Mouse (Mus musculus) forebrain, embryonic 16.5 days (tissue): ENCODE measurements around the gene Rpa2. TPM values are rescaled to one million over a fixed set of nuclear protein-coding genes. Genes with fewer than 3 reads are reported as not detected.
"Not testable (repeated sequence)": the region's sequence is repeated elsewhere in the genome, so short reads cannot be mapped to it uniquely, and the experiment has no call there.

Experiments used
- ATAC-seq: fragments of 200-750 bp; cut with Nextera tagmentation; 2 replicates; pipeline ENCODE4 v1.8.0; 2017; ENCODE audit warnings: mild to moderate bottlenecking, moderate library complexity
- H3K27ac ChIP-seq: fragments of 300-500 bp; sonication (generic); 2 replicates; pipeline ENCODE4 v1.5.1; 2014; ENCODE audit warnings: low read length, control low read depth
- H3K27me3 ChIP-seq: fragments of 300-500 bp; sonication (generic); replicated peaks from 2 replicates; pipeline ENCODE4 v1.6.1; 2014; ENCODE audit warnings: low read length; ENCODE audit not compliant: control insufficient read depth, insufficient read depth
- H3K36me3 ChIP-seq: fragments of 300-500 bp; sonication (generic); 2 replicates; pipeline ENCODE4 v1.6.1; 2014; ENCODE audit not compliant: control insufficient read depth, insufficient read depth
- H3K4me1 ChIP-seq: fragments of 300-500 bp; sonication (generic); replicated peaks from 2 replicates; pipeline ENCODE4 v1.6.1; 2014; ENCODE audit warnings: low read length; ENCODE audit not compliant: control insufficient read depth, insufficient read depth
- H3K4me2 ChIP-seq: fragments of 300-500 bp; sonication (generic); 2 replicates; pipeline ENCODE4 v1.6.1; 2014; ENCODE audit warnings: mild to moderate bottlenecking, low read length, control low read depth
- H3K4me3 ChIP-seq: fragments of 300-500 bp; sonication (generic); replicated peaks from 2 replicates; pipeline ENCODE4 v1.5.1; 2014; ENCODE audit warnings: mild to moderate bottlenecking, low read length, control low read depth
- H3K9ac ChIP-seq: fragments of 300-500 bp; sonication (generic); replicated peaks from 2 replicates; pipeline ENCODE4 v1.6.1; 2014; ENCODE audit warnings: low read depth, low read length, control low read depth
- H3K9me3 ChIP-seq: fragments of 300-500 bp; sonication (generic); 2 replicates; pipeline ENCODE4 v1.6.1; 2016; ENCODE audit warnings: low read length; ENCODE audit not compliant: control insufficient read depth
- WGBS: fragments of 180-500 bp; shearing (Covaris S2); extraction: QIAGEN DNeasy Blood & Tissue Kit; methylation state at CpG from one replicate; pipeline ENCODE4 v1.1.7; 2014; 5-methylcytosine and 5-hydroxymethylcytosine counted together
- polyA plus RNA-seq: library from polyadenylated mRNA; unstranded; fragments of >200 nt; fragmentation: Nextera tagmentation; extraction: Ambion mirVana; gene quantifications from 2 replicates; pipeline ENCODE4 v1.2.1, GENCODE M21; 2015

Gene Rpa2
- polyA plus RNA-seq, 1 experiment from 2014 or later, result 55.8 TPM

DNA sequence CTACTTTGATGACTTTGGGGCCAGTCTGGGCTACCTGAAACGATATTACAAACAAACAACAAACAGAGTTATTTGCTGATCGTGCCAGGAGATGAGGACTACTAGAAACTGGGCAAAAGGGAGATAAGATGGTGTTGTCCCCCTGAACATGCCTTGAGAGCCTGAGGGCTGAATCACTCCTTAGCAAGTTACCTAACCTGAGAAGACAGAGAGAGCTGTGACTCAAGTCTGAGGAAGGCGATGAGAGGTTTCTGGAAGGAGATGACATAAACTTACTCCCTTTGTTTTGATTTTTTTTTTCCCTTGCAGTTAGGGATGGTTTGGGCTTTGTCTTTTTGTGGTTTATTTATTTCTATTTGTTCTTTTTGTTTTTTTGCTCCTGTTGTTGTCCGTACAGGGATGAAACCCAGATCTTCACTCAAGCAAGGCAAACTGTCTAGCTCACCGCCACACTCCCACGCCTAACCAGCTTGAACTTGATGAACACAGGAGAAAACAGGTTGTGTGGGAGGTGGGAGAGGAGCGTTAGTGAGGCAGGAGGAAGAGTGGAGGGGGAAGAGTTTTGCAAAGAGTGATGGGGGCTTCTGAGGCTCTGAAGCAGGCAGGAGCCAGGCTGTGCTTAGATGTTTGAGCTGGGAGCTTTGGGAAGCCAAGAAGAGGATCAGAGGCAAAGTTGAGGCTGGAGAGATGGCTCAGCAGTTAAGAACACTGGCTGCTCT is 10.3 kb upstream of the Rpa2 start:
- no peaks in the 10 kb centered on the region for H3K9me3 ChIP-seq
- 85% methylated on average over 7 of the region's 7 CpGs for WGBS
- no peak overlapping the region for H3K4me2 ChIP-seq
- no peaks in the 10 kb centered on the region; the same call in 1 of the 2 replicates for H3K27me3 ChIP-seq
- no peaks in the 10 kb centered on the region for H3K36me3 ChIP-seq
- no peak overlapping the region for H3K27ac ChIP-seq
- ATAC-seq, result no peak
- no peak overlapping the region for H3K9ac ChIP-seq
- H3K4me1 ChIP-seq, result peaks cover 4% of the 10 kb centered on the region
- H3K4me3 ChIP-seq, result no peak overlapping the region

DNA sequence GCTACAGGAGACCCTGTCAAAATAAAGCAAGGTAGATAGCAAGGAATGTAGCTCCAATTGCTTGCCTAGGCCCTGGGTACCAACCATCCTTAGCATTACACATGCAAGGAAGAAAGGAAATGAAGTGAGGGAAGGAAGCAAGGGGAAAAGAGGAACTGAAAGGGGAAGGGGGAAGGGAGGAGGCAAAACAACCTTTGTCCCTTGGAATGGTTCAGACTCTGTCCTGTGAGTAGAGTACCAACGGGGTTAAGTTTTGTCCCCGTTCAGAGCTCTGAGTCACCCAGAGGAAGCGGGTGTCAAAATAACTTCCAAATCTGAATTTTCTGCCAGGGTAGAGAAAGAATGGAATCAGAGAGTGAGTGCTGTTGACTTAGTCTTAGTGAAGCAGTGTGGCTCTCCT is 7.8 kb upstream of the Rpa2 start:
- Histone ChIP-seq H3K36me3 (no peaks in the 10 kb centered on the region), H3K4me2 (no peak overlapping the region), H3K9me3 (no peaks in the 10 kb centered on the region), H3K27ac (no peak overlapping the region), H3K4me3 (no peak overlapping the region), H3K4me1 (peaks cover 4% of the 10 kb centered on the region), H3K27me3 (no peaks in the 10 kb centered on the region; the same call in 1 of the 2 replicates), H3K9ac (no peak overlapping the region)
- WGBS, result 70% methylated on average over 3 of the region's 3 CpGs
- no peak for ATAC-seq

DNA sequence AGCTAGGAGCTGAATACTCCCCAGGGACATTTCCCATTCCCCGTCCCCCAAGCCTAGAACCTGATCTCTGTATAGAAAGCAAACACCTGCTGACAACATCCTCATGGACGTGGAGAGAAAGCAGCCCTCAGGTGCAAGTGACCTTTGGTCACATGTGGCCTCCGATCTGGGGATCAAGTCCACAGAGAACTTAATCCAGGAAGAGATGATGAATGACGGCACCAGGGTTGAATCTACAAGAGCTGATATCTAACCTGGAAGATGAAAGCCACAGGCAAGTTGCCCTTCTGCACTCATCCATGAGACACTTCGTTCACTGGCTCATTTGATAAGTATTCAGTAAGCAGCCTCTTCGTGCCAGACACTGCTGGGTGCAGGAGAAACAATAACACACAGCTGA is 5.5 kb upstream of the Rpa2 start:
- no peaks in the 10 kb centered on the region for H3K4me1 ChIP-seq
- ATAC-seq, result no peak
- 76% methylated on average over 6 of the region's 6 CpGs for WGBS
- H3K4me2 ChIP-seq, result no peak overlapping the region
- H3K9ac ChIP-seq, result no peak overlapping the region
- no peaks in the 10 kb centered on the region for H3K36me3 ChIP-seq
- H3K9me3 ChIP-seq, result no peaks in the 10 kb centered on the region
- H3K4me3 ChIP-seq, result no peak overlapping the region
- H3K27me3 ChIP-seq, result no peaks in the 10 kb centered on the region; the same call in 1 of the 2 replicates
- H3K27ac ChIP-seq, result no peak overlapping the region

DNA sequence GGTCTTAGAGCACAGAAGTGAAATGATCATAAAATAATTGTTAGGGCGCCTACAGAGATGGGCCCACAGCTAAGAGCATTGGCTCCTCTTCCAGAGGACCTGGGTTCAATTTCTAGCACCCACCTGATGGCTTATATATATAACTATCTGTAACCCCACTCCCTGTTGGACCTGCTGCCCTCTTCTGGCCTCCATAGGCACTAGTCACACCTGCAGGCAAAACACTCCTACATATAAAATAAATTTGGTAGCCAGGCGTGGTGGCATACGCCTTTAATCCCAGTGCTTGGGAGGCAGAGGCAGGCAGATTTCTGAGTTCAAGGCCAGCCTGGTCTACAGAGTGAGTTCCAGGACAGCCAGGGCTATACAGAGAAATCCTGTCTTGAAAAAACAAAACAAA is 5.0 kb upstream of the Rpa2 start:
- H3K9ac ChIP-seq, ATAC-seq, H3K27me3 ChIP-seq, H3K36me3 ChIP-seq, H3K4me2 ChIP-seq, H3K27ac ChIP-seq, H3K4me1 ChIP-seq, H3K9me3 ChIP-seq, H3K4me3 ChIP-seq: not testable (repeated sequence)
- WGBS, result 84% methylated on average over 3 of the region's 3 CpGs

DNA sequence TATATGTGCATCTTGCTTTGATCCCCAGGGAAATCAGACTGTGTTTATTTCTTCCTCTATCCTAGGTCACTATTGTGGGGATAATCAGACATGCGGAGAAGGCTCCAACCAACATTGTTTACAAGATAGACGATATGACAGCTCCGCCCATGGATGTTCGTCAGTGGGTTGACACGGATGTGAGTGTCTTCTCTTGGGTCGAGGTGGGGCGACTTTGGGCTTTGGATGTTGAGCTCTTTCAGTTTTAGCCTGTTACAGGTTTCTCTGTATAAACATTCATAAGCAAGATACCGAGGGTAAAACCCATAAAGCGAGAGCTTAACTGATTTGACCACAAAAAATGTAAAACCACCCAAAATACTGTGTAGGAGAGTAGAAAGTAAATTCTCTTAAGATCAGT is 3.6 kb downstream of the Rpa2 start:
- 93% methylated on average over 9 of the region's 9 CpGs for WGBS
- ATAC-seq, result no peak
- Histone ChIP-seq H3K4me1 (peaks cover 11% of the 10 kb centered on the region), H3K27ac (no peak overlapping the region), H3K27me3 (no peaks in the 10 kb centered on the region), H3K9me3 (no peaks in the 10 kb centered on the region), H3K36me3 (peaks cover 20% of the 10 kb centered on the region), H3K4me2 (no peak overlapping the region), H3K9ac (no peak overlapping the region), H3K4me3 (no peak overlapping the region)

DNA sequence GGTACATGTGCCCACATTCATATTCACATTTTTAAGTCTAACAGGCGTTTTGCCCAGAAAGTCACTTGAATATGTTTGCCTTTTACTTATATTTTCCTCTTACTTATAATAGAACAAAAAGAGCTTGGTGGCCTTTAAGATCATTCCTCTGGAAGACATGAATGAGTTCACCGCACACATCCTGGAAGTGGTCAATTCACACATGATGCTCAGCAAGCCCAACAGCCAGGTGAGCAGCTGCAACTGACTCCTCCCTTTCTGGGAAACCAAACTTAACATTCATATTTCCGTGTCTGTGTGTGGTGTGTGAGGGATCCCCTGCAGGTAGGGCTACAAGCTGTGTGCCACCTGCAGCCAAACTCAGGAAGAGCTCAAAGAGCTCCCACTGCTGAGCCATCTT is 6.8 kb downstream of the Rpa2 start:
- Histone ChIP-seq H3K36me3 (peaks cover 20% of the 10 kb centered on the region), H3K27me3 (no peaks in the 10 kb centered on the region), H3K4me3 (no peak overlapping the region), H3K9ac (no peak overlapping the region), H3K9me3 (no peaks in the 10 kb centered on the region), H3K27ac (no peak overlapping the region), H3K4me2 (no peak overlapping the region), H3K4me1 (no peaks in the 10 kb centered on the region)
- ATAC-seq, result no peak
- WGBS, result 83% methylated on average over 3 of the region's 3 CpGs

DNA sequence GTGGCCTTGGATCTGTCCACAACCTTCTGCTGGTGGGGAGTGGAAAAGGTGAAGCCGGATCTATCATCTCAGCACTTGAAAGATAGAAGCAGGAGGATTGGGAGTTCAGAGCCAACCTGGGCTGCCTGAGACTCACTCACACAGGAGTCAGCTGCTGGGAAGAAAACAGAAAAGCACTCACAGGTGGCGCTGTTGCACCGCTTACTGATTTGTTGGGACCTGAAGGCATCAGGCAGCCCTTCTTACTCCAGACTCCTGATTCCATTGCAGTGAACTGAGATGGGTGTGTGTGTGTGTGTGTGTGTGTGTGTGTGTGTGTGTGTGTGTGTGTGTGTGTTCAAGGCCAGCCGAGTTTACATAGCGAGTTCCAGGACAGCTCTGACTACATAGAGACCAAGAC is 8.6 kb downstream of the Rpa2 start:
- Histone ChIP-seq H3K9me3 (no peaks in the 10 kb centered on the region), H3K27me3 (no peaks in the 10 kb centered on the region), H3K9ac (no peak overlapping the region), H3K36me3 (peaks cover 20% of the 10 kb centered on the region), H3K4me1 (no peaks in the 10 kb centered on the region), H3K4me2 (no peak overlapping the region), H3K27ac (no peak overlapping the region), H3K4me3 (no peak overlapping the region)
- ATAC-seq, result no peak
- 84% methylated on average over 5 of the region's 5 CpGs for WGBS

DNA sequence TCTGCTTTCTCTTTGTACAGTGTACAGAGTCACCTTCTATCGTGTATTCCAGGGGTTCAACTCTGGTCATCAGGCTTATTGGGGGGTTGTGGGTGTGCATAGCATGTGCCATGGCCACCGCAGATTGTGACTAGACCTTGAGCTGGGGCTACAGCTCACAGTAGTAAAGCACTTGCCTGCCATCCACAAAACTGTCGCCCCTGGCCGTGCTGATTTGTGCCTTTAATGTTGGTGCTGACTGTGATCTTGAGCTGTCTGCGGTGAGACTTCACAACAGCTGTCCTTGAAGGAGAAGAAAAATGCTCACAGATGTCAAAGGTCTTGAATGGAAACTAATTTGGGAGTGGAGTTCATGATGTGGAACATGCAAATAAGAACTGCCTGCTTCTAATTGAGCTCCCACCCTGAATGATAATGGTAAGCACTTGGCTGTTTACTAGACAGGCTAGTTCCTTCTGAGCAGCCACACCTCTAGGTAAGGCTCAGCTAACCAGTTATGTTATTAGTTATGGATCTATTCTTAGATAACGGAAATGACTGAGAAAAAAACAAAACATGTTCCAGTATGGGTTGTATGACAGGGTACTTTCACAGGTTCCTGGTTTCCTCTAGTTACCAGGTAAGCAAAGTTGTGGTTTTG is 10.6 kb downstream of the Rpa2 start:
- Histone ChIP-seq H3K36me3 (peaks cover 19% of the 10 kb centered on the region), H3K4me2 (no peak overlapping the region), H3K27ac (no peak overlapping the region), H3K9ac (no peak overlapping the region), H3K9me3 (no peaks in the 10 kb centered on the region), H3K27me3 (no peaks in the 10 kb centered on the region), H3K4me1 (no peaks in the 10 kb centered on the region), H3K4me3 (no peak overlapping the region)
- WGBS, result 94% methylated on average over 6 of the region's 6 CpGs
- ATAC-seq, result no peak

DNA sequence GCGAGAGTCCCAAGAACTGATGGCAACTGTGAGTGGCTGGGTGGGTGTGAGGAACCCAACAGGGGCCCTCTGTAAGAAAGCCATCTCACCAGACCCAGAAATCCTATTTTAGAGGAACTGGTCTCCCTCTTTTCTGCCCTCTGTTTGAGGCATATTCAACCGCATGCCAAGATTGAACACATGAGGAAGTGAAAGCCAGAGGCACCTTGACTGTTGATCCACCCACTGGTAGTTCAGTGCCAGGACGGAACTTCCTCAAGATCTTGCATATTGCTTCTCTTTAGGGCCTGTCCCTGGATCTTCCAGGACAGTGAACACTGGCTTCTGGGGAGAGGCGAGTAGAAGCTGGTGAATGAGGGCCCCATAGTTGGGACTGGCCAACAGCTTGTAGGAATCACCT is 12.2 kb downstream of the Rpa2 start:
- WGBS, result 91% methylated on average over 4 of the region's 4 CpGs
- H3K36me3 ChIP-seq, result peaks cover 9% of the 10 kb centered on the region
- no peaks in the 10 kb centered on the region for H3K4me1 ChIP-seq
- no peak overlapping the region for H3K27ac ChIP-seq
- no peak overlapping the region for H3K4me3 ChIP-seq
- ATAC-seq, result no peak
- H3K9me3 ChIP-seq, result no peaks in the 10 kb centered on the region
- no peak overlapping the region for H3K4me2 ChIP-seq
- no peaks in the 10 kb centered on the region for H3K27me3 ChIP-seq
- no peak overlapping the region for H3K9ac ChIP-seq
